Mouse (Mus musculus) adrenal gland, adult 18-20 months (tissue): ENCODE measurements around the gene Enpp4. TPM values are rescaled to one million over a fixed set of nuclear protein-coding genes. Genes with fewer than 3 reads are reported as not detected.

ENCODE experiments used
- DNase-seq, 2 experiments: peaks; one replicate each; pipeline ENCODE4 v3.0.0; 2021 to 2022; ENCODE audit warnings: low spot score in 2 of 2
- long read RNA-seq, 2 experiments: library from polyadenylated mRNA; stranded (forward); transcript quantifications; one replicate each; pipeline ENCODE4 v2.0.0; 2021
- total RNA-seq, 2 experiments: library from RNA; stranded (reverse); gene quantifications; 1 replicate in 1 of 2; 2 replicates in 1 of 2; pipeline ENCODE4 v1.2.3; 2021

Enpp4 gene
- total RNA-seq: 10 to 100 TPM; 12.1 to 13.0 TPM
- long read RNA-seq, experiment 1, full-length matches to known transcripts: 9 of 14 reads
- long read RNA-seq, experiment 1, partial matches to known transcripts: 0 of 14 reads
- long read RNA-seq, experiment 1, other reads (novel, unspliced or antisense): 5 of 14 reads
- long read RNA-seq, experiment 2, full-length matches to known transcripts: 15 of 22 reads
- long read RNA-seq, experiment 2, partial matches to known transcripts: 2 of 22 reads
- long read RNA-seq, experiment 2, other reads (novel, unspliced or antisense): 5 of 22 reads

DNA sequence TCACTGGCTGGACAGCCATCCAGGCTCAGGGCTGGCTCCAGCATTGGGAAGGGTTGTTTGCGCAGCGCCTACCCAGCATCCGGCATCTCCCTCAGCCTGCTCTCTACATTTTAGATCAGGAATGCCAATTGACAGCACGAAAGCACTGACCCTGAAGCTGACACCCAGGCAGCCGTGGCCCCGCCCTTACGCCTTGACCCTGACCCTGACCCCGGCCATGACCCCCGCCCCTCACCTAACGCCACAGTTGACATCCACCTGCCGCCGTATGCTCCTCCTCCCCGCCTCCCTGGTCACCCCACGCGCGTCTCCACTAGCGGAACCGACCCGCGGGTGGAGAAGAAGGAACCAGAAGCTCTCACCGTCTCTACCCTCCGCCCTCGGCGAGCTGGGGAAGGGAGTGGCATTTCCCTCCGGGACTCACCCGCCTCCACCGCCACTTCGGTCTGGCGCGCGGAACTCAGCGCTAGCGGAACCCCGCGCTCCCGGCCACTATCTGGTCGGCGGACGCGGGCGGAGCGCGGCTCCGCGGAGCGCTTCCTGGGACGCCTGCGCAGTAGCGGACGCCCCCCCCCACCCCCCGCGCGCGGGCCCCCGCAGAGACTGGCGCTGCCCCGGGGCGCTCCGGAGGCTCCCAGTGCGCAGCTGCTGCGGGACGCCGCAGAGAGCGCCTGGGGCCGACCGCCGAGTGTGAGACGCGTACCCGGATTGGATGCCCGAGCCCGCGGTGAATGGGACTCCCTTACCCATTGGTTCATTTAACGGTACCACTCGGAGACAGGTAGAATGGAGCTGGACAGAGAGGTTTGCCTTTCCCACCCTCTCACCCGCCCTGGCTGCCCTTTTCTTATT, at the start of gene Enpp4:
Gene Enpp4, minus strand, starts transcription at position 523 of the 852 bp plus-strand sequence.
- DNase-seq: peak; percentile 81 to 83

DNA sequence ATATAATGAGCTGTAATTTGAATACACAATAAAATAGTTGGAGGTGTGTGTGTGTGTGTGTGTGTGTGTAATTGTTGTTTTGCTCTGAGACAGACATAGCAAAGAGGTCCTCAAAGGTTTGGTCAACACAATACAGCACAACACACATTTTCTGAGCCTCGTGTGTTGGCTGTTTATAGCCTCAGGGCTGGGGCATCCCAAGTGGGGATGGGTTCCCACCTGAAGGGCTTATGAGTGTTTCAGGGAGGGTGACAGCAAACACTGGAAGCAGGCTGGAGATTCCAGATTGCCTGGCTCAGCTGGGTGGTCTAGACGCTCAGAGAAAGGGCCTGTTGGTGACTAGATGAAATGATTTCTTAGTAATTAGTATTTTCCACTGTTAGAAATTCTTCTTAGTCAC, 49.6 kb upstream of the Enpp4 start:
- DNase-seq: no peak

DNA sequence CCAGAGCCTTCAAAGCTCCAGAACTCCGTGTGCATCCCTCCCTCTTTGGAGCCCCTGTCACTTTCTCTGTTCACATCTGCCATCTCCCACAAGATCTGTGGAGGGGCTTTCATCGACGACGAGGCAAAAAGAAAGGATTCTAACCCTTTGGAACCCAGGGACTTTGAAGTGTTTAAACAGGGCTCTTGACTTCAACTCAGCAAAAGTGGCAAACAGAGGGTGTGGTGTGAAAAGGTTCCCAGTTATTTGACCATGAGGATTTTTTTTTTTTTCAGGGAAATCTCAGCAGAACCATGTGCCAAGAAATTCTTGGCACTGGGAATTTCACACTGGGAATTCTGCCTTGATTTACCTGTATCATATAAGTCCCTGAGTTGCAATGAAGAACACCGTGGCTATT, 48.3 kb upstream of the Enpp4 start:
- DNase-seq: no peak

- DNase-seq: no peak
Observed at GRCm38 (mm10) chr17:44151889-44152288, 46.3 kb upstream of the Enpp4 start.

GRCm38 (mm10) chr17:44151130-44151529, 45.5 kb upstream of the Enpp4 start:
- peak; percentile 56 to 63 for DNase-seq

DNA sequence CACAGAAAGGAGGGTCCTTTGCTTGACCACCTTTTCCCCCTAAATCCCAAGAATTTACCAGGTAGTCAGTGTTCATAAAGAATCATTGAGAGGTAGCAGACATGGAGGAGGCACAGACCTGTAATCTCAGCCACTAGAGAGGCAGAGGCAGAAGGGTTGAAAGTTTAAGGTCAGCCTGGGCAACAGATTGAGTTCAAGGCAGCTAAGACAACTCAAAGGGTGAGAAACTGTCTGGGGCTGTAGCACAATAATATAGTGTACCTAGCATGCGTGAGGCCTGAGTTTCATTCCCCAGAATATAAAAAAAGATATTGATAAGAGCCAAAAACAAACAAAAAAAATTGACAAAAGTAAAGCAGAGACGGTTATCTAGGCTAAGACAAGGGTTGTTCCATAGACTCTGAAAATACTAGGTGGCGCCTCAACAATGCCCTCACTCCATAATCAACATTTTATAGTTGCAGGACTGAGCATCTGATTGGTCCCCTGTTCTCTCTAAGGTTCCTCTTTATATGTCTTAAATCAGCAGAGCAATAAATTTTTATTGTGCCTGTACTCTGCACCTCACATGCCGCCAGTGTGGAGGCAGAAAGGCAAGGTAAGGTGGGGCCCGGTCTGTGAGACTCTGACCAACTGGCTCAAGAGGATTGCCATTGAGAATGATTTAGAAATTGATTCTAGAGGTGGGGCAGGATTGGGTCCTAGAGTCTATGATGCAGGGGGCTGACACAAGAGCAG, 42.7 kb upstream of the Enpp4 start:
- no peak for DNase-seq

GRCm38 (mm10) chr17:44145806-44146205, 40.2 kb upstream of the Enpp4 start:
- no peak for DNase-seq

DNA sequence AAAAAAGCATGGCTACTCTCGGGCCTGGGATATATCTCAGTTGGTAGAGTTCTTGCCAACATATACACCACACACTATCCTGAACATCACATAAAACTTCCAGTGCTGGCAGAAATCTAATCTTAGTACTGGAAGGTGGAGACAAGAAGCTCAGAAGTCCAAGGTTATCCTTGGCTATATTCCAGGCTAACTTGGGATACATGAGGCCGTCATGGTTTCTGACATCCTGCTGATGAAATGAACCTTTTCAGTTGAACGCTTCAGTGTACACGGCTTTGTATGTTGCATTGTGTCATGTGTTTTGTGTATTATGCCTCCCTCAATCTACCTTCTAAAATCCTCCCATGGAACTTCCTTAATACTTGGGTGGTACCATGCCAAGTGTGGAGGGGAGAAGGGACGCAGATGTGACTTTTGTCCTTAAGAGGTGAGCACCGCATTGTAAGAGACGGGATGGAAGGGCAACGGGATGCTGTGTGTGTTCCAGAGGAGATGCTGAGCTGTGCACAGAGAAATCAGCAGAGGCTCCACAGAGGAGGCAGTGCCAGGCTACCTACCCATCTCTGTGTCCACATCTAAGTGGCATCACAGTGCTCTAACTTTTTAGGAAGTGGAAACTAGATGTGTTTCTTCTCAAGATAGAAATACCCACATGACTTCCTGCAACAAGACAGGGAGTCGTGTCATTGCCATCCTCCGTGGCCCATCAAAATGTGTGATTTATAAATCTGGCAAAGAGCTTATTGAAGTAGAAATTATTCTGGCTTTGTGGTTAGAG, 31.4 kb upstream of the Enpp4 start:
- DNase-seq: no peak

GRCm38 (mm10) chr17:44136018-44136417, 30.4 kb upstream of the Enpp4 start:
- DNase-seq: no peak

DNA sequence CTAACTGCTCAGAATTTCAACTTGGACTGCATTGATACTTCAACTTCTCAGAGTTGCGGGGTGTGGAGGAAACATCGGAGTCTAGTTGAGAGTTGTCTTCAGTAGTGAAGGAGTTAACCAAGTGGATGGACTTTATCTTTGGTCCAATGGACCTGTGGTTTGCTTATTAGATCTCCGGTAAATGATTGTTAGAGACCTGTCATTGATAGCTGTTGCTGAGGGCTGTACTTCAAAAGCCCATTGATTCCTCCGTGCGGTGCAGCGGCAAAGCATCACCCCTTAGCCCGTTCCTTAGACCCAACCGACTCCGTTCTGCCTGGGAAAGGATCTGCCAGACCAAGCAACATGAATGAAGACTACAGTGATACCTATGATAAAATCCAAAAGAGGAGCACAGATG, 28.9 kb upstream of the Enpp4 start:
- no peak for DNase-seq

GRCm38 (mm10) chr17:44134106-44134505, 28.5 kb upstream of the Enpp4 start:
- DNase-seq: no peak

- DNase-seq: peak; percentile 62 to 81
Observed at GRCm38 (mm10) chr17:44130429-44130828, 24.8 kb upstream of the Enpp4 start.

- DNase-seq: no peak
Observed at GRCm38 (mm10) chr17:44129092-44129750, 23.6 kb upstream of the Enpp4 start.

DNA sequence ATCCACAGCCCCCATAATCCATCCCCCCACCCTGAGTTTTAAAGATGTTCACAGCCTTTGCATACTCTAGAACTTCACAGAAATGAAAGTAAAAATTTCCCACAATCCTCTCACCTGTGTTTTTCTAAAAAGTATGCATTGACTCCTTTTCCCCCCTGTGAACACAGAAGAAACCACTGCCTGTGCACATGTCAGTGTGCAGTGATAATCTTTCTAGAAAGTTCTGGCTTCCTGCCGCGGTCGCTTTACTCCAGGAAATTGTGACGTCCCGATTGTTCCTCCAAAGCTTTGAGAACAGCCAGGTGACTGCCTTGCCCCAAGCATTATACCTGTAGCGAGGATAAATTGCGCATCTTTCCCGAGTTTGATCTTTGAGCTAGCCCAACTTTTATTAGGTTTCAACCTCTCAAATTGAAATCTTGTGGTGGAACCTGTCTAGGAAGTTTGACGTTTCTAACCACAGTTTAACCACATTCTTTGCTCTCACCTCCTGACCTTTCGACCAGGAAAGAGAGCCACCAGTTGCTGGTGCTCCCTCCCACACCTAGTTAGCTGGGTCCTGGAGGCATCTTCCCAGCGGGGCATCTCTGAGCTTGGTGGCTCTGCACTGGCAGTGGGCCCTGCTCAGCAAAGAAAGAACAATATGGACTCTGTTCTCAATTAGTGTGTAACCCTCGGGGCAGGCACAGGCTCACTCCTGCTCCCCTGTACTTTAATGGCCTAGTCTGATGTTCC, 15.9 kb upstream of the Enpp4 start:
- DNase-seq: no peak

DNA sequence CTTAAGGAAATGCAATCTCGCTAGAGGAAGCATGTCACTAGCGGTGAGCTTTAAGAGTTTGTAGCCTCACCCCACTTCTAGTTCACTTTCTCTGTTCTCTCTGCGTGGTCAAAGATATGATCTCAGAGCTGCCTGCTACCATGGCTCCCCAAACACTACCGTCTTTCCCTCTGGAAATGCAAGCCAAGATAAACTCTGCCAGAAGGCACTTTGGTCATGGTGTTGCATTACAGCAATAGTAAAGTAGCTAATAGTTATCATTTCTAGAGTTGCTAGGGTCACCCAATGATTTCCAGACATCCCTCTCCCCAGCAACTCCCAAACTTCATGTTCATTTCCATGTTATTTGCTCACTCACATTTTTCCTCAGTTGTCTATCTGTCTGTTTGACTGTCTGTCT, 12.6 kb upstream of the Enpp4 start:
- no peak for DNase-seq

GRCm38 (mm10) chr17:44117721-44118120, 12.1 kb upstream of the Enpp4 start:
- no peak for DNase-seq

GRCm38 (mm10) chr17:44116584-44116983, 11.0 kb upstream of the Enpp4 start:
- DNase-seq: no peak

- no peak for DNase-seq
Observed at GRCm38 (mm10) chr17:44108331-44108730, 2.7 kb upstream of the Enpp4 start.

GRCm38 (mm10) chr17:44101961-44102360, 3.6 kb downstream of the Enpp4 start:
- DNase-seq: no peak

GRCm38 (mm10) chr17:44100906-44101305, 4.7 kb downstream of the Enpp4 start:
- no peak for DNase-seq
